Mouse (Mus musculus): ENCODE results near the gene Xlr5a.
"Not testable (repeated sequence)": the region's sequence is repeated elsewhere in the genome, so short reads cannot be mapped to it uniquely, and the experiment has no call there.

The Xlr5a gene

DNA sequence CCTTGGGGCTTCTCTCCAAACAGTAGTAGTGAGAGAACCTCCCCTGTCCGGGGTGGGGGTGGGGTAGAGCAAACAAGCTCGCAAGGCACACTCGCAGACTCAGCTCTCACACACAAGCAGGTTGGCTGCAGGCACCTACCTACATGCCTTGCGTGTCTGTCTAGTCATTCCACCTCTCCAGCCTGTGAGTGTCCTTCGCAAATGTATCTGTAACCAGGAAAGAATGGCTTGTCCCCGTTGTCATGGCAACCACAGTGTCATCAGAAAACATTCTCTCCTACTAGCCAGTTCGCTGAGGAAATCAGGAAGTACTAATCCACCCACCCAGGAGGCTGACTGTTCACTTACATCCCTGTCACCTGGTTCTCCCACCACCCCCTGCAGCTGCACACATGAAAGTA, 149.6 kb downstream of the Xlr5a start:
- not testable (repeated sequence) for DNase-seq (ENCODE audit: low spot score)

DNA sequence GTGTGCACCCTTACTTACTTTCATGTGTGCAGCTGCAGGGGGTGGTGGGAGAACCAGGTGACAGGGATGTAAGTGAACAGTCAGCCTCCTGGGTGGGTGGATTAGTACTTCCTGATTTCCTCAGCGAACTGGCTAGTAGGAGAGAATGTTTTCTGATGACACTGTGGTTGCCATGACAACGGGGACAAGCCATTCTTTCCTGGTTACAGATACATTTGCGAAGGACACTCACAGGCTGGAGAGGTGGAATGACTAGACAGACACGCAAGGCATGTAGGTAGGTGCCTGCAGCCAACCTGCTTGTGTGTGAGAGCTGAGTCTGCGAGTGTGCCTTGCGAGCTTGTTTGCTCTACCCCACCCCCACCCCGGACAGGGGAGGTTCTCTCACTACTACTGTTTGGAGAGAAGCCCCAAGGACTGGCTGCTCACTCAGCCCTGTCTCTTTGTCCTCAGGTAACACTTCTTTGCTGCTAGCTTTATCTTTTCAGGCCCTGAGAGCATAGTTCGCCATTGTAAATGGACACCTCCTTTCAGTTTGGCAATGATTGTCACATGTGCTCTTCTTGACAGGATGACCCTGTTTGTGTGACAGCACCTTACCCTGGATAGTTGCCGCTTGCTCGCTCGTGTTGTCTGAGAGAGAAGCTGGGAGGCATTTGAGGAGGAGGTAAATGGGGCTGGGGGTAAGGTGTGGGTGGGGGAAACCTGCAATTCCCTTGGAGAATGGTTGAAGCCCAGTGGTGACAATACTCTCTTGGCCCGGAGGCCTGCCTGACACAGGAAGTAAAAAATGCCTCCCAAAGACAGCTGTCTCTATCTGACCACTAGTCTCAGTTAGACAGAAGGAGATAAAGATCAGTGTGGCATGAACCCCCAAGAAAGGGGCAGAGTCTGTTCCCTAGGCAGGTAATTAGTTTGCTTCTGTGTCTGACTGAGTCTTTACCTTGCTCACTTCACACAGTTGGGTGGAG, 169.6 kb downstream of the Xlr5a start:
- DNase-seq (ENCODE audit: low spot score) = not testable (repeated sequence)

DNA sequence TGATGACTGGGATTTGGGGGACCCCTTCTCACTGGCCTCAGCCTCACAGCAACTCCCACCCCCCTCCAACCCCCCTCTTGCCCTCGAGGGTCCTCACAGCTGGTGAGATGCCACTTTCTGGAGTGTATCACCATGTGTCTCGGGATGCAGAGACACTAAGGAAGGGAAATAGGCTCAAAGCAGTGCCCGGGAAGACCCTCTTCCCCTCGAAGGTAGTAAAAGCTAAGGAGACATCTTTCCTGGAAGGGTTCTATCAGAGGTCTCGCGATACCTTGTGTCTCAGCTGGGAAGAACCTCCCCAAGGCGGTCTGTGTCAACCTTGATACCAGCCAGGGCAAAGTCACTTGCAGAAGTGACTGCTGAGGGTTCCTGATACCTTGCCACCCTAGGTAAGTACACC, 176.0 kb downstream of the Xlr5a start, which contains the start of gene Gm14685:
Gene Gm14685, plus strand, starts transcription at position 301 of the 400 bp plus-strand sequence.
- DNase-seq (ENCODE audit: low spot score) = not testable (repeated sequence)

DNA sequence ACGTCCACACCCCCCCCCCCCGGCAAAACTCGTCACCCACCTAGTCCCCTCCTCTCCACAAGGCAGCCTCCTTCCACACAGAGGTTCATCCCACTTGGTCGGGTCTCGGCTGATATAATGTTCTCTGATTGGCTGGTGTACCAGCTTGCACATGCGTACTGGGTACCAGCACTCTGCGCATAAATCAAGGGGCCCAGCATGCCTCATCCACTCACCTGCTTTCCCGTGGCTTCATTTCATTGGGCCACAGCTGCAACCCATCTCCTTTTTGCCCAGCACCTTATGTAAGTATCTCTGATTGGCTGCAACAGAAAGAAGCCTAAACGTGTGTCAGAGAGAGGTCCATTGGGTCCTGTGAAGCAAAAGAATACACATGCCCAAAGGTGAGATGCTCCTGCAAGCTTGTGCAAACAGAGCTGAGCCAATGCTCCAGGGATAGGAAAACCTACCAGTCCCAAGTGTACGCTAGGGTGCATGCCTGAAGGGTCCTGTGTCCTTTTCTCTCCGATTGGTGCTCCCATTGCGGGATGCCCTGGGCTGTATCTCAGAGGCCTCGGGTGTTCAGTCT, 195.8 kb downstream of the Xlr5a start, which contains the start of gene Xlr3a:
Gene Xlr3a, minus strand, starts transcription at position 155 of the 568 bp plus-strand sequence.
- not testable (repeated sequence) for DNase-seq (ENCODE audit: low spot score)

DNA sequence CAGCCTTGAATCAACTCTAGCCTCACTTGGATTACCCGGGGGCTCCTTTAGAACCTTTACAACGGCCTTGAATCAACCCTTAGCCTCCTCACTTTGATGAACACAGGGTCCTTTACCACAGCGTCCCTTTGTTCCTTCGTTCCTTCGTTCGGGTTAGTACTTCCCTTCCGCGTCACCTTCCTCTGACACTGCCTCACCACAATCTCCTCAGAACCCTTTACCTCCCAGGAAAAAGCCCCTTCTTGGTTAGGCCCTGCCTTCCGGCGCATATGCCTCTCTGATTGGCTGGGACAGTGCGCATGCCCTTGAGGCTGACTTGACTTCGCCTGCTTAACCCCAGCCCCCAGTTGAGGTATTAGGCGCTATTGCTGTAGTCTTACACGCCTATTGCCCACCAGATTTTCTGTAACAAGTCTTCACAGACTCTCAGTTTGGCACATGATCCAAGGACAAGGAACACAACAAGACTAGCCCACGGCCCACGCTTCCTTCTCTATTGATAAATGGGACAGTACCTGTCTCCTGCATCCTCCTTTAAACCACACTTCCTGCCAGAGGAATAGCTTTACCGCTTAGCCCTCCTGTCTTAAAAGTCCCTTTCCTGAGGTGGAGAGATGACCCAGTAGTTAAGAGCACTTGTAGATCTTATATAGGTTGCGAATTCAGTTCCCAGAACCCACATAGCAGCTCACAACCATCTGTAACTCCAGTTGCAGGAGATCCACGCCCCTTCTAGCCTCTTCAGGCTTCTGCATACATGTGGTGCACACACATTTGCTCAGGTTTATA, 210.3 kb downstream of the Xlr5a start, which contains the start of gene Xlr4a:
Gene Xlr4a, minus strand, starts transcription at position 212 of the 789 bp plus-strand sequence.
- not testable (repeated sequence) for DNase-seq (ENCODE audit: low spot score)

DNA sequence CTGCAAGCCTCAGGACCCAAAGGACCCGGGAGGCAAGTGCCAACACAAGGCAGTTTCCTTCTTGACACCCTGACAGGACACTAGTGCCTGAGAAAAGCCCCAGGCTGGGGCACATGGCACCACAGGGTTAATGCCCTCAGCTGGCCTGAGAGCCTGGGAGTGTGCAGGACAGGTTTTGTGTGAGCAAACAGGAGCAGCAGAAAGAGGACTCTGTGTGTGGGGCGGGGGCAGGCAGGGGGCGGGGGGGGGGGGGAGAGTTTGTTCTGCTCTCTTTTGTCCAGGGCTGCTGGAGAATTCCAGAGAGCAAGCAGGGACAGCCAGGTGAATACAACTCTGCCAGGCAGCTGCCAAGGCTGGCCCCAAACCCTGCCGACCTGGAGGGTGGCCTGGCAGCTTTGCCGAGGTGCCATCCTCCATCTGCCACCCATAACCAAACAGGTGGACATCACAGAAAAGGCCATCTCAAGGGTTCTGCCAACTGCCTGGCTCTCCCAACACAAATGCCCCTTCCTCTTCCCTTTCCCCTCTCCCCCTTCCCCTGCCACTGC, 225.9 kb downstream of the Xlr5a start:
- not testable (repeated sequence) for DNase-seq (ENCODE audit: low spot score)

DNA sequence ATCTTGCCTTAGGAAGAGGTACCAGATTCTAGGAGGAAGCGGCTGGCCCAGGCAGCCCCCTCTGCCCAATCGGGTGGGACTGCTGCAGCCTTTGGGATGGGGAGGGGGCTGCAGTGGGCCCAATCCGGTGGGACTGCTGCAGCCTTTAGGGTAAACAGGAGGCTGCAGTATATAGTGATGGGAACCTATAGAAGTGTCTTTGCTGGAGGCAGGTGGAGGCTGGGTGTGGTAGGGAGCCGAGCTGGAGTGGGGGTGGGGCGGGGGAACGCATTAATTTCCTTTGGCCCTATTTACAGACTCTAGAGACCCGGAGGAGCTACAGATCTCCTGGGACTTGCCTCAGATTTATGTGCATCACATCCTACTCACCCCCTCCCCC, 228.4 kb downstream of the Xlr5a start, which contains the start of gene Pnma3:
Gene Pnma3, plus strand, starts transcription at position 373 of the 379 bp plus-strand sequence.
- DNase-seq (ENCODE audit: low spot score) = no peak

DNA sequence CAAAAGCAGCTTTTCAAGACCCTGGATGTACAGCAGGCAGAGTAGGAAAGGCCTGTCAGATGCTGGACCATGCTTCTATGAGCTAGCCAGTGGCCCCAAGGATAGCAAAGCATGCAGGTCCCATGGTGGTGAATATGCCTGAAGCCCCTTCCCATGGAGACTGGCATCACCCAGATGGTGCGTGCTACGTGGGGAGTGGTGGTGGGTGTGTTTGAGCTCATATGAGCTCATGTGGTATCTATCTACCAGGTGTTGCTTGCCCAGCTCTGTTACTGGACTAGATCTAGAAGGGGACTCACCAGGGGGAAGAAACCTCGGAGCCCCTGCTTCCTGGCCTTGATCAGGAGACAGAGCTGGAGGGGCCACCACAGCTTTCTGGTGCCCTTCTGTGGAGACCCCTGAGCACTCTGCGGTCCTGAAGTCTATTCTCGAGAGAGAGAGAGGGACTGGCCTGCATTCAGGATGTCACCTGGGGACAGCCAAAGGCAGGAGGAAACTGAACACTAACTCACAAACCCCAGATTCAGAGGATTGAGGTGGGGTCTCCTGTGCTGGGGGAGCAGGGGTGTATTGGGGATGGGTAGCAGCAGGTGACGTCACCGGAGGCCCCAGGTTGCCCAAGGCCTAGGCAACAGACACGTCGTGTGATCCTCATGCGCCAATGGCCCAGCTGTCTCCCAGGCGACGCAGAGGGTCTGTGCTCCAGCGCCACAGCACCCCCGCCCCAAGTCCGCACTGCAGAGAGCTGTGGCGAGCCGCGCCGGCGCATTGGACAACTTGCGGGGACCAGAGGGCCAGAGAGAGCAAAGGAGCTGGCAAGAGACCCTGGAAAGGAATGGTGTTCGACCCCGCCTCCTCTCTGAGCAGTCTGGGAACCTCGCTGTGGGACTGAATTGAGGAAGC, 229.0 kb downstream of the Xlr5a start:
- peak; percentile 3 for DNase-seq (ENCODE audit: low spot score)

DNA sequence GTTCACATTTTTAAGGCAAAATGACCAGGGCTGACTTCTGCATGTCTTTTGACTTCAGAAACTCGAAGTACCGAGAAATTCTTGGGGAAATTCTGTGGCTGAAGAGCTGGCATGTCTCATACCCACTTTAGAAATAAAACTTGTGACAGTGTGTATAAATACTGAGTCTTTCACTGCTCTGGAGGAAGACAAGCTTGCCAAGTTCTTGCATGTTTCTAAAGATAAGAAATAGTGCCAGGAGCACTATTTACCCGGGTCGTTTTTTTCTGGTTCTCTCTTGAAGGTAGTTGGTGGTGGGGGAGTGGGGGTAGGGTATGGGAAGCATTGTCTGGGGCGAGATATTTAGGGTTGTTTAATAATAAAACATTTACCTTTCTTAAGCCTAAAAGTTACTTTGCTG, 230.5 kb downstream of the Xlr5a start:
- no peak for DNase-seq (ENCODE audit: low spot score)

DNA sequence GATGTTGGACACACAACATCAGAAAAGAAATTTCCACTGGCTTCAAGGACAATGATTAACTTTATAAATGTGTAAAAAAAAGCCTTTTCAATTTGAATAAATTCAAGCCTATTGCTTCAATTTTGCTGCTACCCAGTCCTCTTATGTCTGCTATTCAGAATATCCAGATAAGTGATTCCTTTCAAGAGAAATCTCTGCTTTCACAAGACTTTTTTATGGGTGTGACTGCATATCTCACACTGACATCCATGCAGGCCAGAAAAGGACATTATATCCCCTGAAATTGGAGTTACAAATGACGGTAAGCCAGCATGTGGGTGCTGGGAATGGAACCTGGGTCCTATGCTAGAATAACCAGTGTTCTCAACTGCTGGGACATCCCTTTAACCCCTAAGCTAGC, 231.2 kb downstream of the Xlr5a start:
- DNase-seq (ENCODE audit: low spot score) = no peak

All from ovary, postnatal 14 days (tissue).